Mouse (Mus musculus) ES-E14 (cell line): Measurements from ENCODE around the gene Jam3.

Source experiments
- ZC3H11A ChIP-seq: IDR thresholded peaks from 2 replicates; pipeline ENCODE4 v1.6.1; 2012; ENCODE audit warnings: low read depth, mild to moderate bottlenecking, inconsistent platforms, low read length, borderline replicate concordance
- ZNF384 ChIP-seq: IDR thresholded peaks from 2 replicates; pipeline ENCODE4 v1.6.1; 2012; ENCODE audit warnings: low read depth, low read length, inconsistent platforms

DNA sequence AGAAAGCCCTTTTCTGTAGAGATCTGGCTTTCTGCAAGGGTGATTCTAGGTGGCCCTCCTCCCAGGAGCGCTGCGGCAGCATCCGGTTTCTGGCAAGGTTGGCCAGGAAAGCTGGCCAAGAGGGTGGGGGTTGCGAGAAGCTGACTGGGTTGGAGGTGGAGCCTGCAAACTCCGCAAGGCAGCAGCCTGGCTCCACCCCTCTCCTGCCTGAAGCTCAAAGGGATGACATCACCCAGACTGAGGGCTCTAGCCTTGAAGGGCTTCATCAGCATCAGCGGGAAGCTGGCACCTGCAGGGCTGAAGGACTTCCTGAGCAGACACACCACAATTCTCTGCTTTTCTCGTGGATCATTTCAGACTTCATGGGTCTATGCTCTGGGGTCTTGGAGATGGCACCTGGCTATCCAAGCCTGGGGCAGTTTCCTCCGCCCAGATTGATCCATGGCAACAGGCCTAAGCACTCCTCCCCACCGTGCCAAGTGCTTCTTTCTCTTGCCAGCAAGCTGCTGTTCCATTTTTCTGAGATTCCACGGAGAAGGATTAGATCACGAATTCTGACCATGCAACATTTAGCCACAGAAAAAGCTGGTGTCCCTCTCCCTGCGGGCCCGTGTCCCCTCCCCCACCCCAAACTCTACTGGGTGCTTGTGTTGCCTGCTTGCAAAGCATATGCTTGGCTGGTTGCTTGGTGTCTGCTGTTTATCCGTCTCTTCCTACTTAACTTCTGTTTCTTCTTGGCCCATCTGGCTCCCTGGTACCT lies 37.0 kb upstream of the Jam3 start:
- TF ChIP-seq ZC3H11A (no peak), ZNF384 (no peak)
